Mouse (Mus musculus) midbrain, embryonic 13.5 days (tissue): ENCODE data around the gene 2010300C02Rik. TPM values are rescaled to one million over a fixed set of nuclear protein-coding genes. Genes with fewer than 3 reads are reported as not detected.
"Not testable (repeated sequence)": the region's sequence is repeated elsewhere in the genome, so short reads cannot be mapped to it uniquely, and the experiment has no call there.

Experiments used
- ATAC-seq: fragments of 200-750 bp; cut with Nextera tagmentation; 2 replicates; pipeline ENCODE4 v1.8.0; 2017; ENCODE audit warnings: mild to moderate bottlenecking, moderate TSS enrichment, moderate library complexity
- H3K27ac ChIP-seq: fragments of 300-500 bp; sonication (generic); 2 replicates; pipeline ENCODE4 v1.5.1; 2015; ENCODE audit warnings: inconsistent platforms, mild to moderate bottlenecking, moderate library complexity
- H3K27me3 ChIP-seq: fragments of 300-500 bp; sonication (generic); 2 replicates; pipeline ENCODE4 v1.6.1; 2015; ENCODE audit warnings: mild to moderate bottlenecking, inconsistent platforms
- H3K36me3 ChIP-seq: fragments of 300-500 bp; sonication (generic); 2 replicates; pipeline ENCODE4 v1.6.1; 2015; ENCODE audit warnings: mild to moderate bottlenecking, inconsistent platforms
- H3K4me1 ChIP-seq: fragments of 300-500 bp; sonication (generic); replicated peaks from 2 replicates; pipeline ENCODE4 v1.6.1; 2015; ENCODE audit warnings: inconsistent platforms
- H3K4me2 ChIP-seq: fragments of 300-500 bp; sonication (generic); replicated peaks from 2 replicates; pipeline ENCODE4 v1.6.1; 2015; ENCODE audit warnings: moderate library complexity, mild to moderate bottlenecking, inconsistent platforms
- H3K4me3 ChIP-seq: fragments of 300-500 bp; sonication (generic); replicated peaks from 2 replicates; pipeline ENCODE4 v1.5.1; 2015; ENCODE audit warnings: mild to moderate bottlenecking, inconsistent platforms
- H3K9ac ChIP-seq: fragments of 300-500 bp; sonication (generic); replicated peaks from 2 replicates; pipeline ENCODE4 v1.6.1; 2015; ENCODE audit warnings: mild to moderate bottlenecking, inconsistent platforms
- H3K9me3 ChIP-seq: fragments of 300-500 bp; sonication (generic); 2 replicates; pipeline ENCODE4 v1.6.1; 2016; ENCODE audit warnings: mild to moderate bottlenecking, inconsistent platforms
- WGBS: fragments of 180-500 bp; shearing (Covaris S2); methylation state at CpG from one replicate; pipeline ENCODE4 v1.1.7; 2015; 5-methylcytosine and 5-hydroxymethylcytosine counted together
- polyA plus RNA-seq: library from polyadenylated mRNA; unstranded; fragments of >200 nt; fragmentation: Nextera tagmentation; extraction: Ambion mirVana; gene quantifications from 2 replicates; pipeline ENCODE4 v1.2.1, GENCODE M21; 2015

2010300C02Rik gene
- polyA plus RNA-seq, 1 experiment from 2014 or later = 0.83 TPM

DNA sequence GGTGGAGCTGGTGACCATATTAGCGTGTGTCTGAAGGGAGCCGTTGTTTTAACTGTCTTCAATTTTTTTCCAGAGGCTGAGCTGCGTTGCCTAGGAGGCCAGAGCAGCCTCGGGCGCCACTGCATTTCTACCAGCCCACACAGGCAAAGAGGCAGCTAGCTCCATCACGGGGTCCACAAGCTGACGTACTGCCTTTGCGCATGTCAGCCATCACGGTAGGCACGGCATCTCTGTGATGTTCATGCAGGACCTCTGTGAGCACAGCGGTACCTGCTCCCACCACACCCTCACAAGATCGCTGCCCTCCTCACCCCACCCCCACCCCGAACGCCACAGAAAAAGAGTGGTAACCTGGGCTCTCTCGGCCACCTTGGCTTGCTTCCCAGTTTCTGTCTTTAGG, 105.8 kb downstream of the 2010300C02Rik start:
- H3K4me2 ChIP-seq = no peak overlapping the region
- no peak overlapping the region for H3K4me3 ChIP-seq
- WGBS = 84% methylated on average over 15 of the region's 15 CpGs
- H3K27me3 ChIP-seq = no peaks in the 10 kb centered on the region
- no peak for ATAC-seq
- H3K4me1 ChIP-seq = 0 out of 2 replicates have a peak, but pooled peaks cover 4% of the 10 kb centered on the region
- no peak overlapping the region for H3K9ac ChIP-seq
- H3K9me3 ChIP-seq = no peaks in the 10 kb centered on the region
- no peaks in the 10 kb centered on the region for H3K36me3 ChIP-seq
- H3K27ac ChIP-seq = no peak overlapping the region

DNA sequence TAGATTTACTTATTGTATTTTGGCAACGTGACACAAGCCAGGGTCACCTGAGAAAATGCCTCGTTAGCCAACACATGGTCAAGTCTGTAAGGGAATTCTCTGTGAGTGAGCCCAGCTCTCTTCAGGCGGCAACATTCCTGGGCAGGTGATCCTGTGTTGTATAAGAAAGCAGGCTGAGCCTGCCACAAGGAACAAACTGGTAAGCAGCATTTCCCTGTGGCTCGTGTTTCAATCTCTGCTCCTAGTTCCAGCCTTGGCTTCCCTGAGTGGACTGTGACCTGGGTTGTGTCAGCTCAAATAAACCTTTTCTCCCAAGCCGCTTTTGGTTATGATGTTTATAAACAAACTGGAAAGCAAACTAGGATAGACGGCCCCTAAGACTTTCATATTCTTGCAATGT, 108.9 kb downstream of the 2010300C02Rik start:
- 85% methylated on average over 6 of the region's 6 CpGs for WGBS
- Histone ChIP-seq H3K36me3 (no peaks in the 10 kb centered on the region), H3K27me3 (no peaks in the 10 kb centered on the region), H3K9ac (no peak overlapping the region), H3K4me3 (no peak overlapping the region), H3K9me3 (no peaks in the 10 kb centered on the region), H3K4me2 (no peak overlapping the region), H3K4me1 (no peaks in the 10 kb centered on the region), H3K27ac (no peak overlapping the region)
- ATAC-seq = no peak

DNA sequence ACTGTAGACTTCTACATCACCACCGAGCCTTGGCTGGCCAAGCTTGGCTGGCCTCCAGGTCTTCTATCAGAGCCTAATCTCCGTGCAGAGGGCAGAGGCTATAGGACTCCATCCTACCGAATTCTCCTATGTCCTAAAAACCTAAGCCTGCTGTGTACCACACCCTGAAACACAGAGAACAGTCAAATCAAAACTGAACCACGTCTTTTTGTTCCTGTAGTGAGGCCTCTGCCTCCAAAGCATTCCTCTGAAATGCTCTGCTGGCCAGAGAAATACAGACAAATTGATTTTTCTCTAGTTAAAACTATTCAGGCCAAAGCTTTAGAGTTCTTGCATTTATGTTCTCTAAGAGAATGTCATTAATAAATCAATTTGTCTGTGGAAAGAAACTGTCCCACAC, 109.6 kb downstream of the 2010300C02Rik start:
- no peaks in the 10 kb centered on the region for H3K36me3 ChIP-seq
- no peak overlapping the region for H3K27ac ChIP-seq
- ATAC-seq = no peak
- WGBS = 81% methylated on average over 4 of the region's 4 CpGs
- H3K9me3 ChIP-seq = no peaks in the 10 kb centered on the region
- H3K4me2 ChIP-seq = no peak overlapping the region
- H3K4me1 ChIP-seq = no peaks in the 10 kb centered on the region
- H3K9ac ChIP-seq = no peak overlapping the region
- H3K4me3 ChIP-seq = no peak overlapping the region
- no peaks in the 10 kb centered on the region for H3K27me3 ChIP-seq

DNA sequence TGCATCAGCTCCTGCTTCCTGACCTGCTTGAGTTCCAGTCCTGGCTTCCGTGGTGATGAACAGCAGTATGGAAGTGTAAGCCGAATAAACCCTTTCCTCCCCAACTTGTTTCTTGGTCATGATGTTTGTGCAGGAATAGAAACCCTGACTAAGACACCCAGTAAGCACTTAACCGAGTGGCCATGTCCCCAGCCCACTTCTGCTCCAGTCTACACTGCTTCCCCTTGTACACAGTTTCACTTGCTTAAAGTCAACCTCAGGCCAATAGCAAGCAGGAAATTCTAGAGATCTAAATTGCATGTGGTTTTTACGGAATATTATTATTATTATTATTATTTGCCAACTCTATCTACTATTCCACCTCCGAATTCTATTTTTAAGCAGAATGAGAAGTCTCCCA, 114.2 kb downstream of the 2010300C02Rik start:
- not testable (repeated sequence) for H3K36me3 ChIP-seq, ATAC-seq, H3K4me3 ChIP-seq, H3K4me2 ChIP-seq, H3K27me3 ChIP-seq, H3K9me3 ChIP-seq, H3K9ac ChIP-seq, H3K27ac ChIP-seq, H3K4me1 ChIP-seq
- WGBS = 90% methylated on average over 4 of the region's 5 CpGs

DNA sequence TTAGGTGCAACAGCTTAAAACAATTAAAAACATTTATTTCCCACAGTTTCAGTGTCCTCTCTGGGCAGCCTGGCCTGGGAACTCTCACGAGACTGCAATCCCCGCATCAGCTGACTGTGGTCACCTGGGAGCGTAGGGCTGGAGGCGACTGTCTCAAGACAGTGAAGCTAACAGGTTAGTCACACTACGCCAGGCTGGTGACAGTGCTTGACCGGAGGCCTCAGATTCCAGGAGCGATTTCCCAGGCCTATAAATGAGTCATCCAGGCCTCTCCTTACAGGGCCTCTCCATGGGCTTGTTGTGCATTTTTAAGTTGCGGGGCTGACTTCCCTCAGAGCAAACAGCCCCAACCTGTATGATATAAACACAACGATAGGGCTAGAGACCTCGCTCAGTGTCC, 116.7 kb downstream of the 2010300C02Rik start:
- no peaks in the 10 kb centered on the region for H3K9me3 ChIP-seq
- no peak for ATAC-seq
- H3K4me3 ChIP-seq = no peak overlapping the region
- H3K27me3 ChIP-seq = no peaks in the 10 kb centered on the region
- H3K27ac ChIP-seq = no peak overlapping the region
- whole genome bisulfite sequencing = 92% methylated on average over 10 of the region's 10 CpGs
- no peaks in the 10 kb centered on the region for H3K4me1 ChIP-seq
- H3K4me2 ChIP-seq = no peak overlapping the region
- no peaks in the 10 kb centered on the region for H3K36me3 ChIP-seq
- H3K9ac ChIP-seq = no peak overlapping the region

- ATAC-seq = no peak
- H3K36me3 ChIP-seq = no peaks in the 10 kb centered on the region
- no peaks in the 10 kb centered on the region for H3K4me1 ChIP-seq
- no peaks in the 10 kb centered on the region for H3K9me3 ChIP-seq
- no peak overlapping the region for H3K27ac ChIP-seq
- H3K9ac ChIP-seq = no peak overlapping the region
- WGBS = 90% methylated on average over 4 of the region's 4 CpGs
- H3K27me3 ChIP-seq = no peaks in the 10 kb centered on the region
- H3K4me3 ChIP-seq = no peak overlapping the region
- H3K4me2 ChIP-seq = no peak overlapping the region
Observed at GRCm38 (mm10) chr1:37602268-37602667, 117.6 kb downstream of the 2010300C02Rik start.

DNA sequence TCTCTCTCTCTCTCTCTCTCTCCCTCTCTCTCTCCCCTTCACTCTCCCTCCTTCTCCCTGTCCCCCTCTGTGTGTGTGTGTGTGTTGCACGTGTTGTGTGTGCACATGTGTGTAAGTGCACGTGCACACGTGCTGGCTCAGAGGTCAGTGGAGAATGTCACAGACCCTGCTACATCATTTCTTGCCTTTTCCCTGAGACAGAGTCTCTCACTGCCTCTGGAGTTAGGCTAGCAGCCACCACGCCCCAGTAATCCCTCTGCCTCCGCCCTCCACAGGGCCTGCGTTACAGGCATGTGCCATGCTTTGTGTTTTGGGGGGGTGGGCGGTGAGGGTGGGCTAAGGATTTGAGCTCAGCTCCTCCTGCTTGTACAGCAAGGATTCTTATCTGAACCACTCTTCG, 118.4 kb downstream of the 2010300C02Rik start:
- no peaks in the 10 kb centered on the region for H3K27me3 ChIP-seq
- WGBS = 75% methylated on average over 8 of the region's 8 CpGs

DNA sequence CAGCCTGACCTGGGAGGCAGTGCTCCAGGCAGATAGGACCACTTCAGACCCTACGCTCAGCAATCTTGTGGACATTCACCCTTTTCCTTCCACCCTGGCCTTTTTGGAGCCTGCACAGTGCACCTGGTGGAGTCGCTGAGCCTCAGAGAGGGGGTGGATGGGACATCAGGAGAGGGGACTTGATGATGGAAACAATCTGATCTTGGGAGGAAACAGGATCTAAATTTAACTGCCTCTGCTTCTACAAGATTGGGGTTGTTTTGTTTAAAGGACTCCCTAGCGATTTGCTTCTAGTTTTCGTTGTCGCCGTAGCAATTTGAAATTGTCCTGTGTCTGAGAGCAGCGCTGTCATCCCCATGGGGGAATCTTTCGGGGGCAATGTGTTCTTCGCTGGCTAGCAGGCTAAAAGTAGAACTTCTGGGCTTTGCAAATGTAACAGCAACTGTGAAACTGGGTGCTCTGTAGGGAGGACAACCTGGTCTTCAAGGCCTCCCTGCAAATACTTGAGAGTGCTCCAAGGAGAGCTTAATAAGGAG, 119.2 kb downstream of the 2010300C02Rik start:
- no peak overlapping the region for H3K4me2 ChIP-seq
- no peak for ATAC-seq
- H3K4me3 ChIP-seq = no peak overlapping the region
- no peaks in the 10 kb centered on the region for H3K27me3 ChIP-seq
- WGBS = 83% methylated on average over 9 of the region's 9 CpGs
- no peak overlapping the region for H3K27ac ChIP-seq
- H3K9ac ChIP-seq = no peak overlapping the region
- no peaks in the 10 kb centered on the region for H3K4me1 ChIP-seq
- H3K36me3 ChIP-seq = no peaks in the 10 kb centered on the region
- H3K9me3 ChIP-seq = no peaks in the 10 kb centered on the region

More for the DNA sequence above, 118.4 kb downstream of the 2010300C02Rik start:
- no peak overlapping the region for H3K9ac ChIP-seq
- H3K4me2 ChIP-seq = no peak overlapping the region
- ATAC-seq = no peak
- no peaks in the 10 kb centered on the region for H3K9me3 ChIP-seq
- no peaks in the 10 kb centered on the region for H3K4me1 ChIP-seq
- H3K27ac ChIP-seq = no peak overlapping the region
- no peak overlapping the region for H3K4me3 ChIP-seq
- no peaks in the 10 kb centered on the region for H3K36me3 ChIP-seq

DNA sequence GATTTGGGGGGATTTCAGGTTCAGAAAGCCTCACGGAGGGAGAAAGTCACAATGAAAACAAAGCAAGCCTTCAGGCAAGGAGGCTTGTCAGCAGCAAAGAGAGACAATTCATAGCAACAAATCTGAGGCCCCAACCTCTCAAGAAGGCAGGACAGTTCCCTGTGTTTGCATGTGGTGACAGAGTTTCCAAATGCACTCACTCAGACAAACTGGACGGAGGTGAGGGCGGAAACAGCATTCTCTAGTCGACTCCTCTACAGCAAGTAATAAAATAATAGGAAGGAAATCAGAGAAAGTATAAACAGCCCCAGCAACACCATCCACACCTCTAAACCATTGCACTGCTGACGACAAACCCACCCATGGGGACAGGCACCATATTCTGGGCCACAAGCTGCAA, 120.9 kb downstream of the 2010300C02Rik start:
- no peaks in the 10 kb centered on the region for H3K27me3 ChIP-seq
- no peaks in the 10 kb centered on the region for H3K4me1 ChIP-seq
- no peak for ATAC-seq
- H3K4me2 ChIP-seq = no peak overlapping the region
- no peaks in the 10 kb centered on the region for H3K36me3 ChIP-seq
- H3K9ac ChIP-seq = no peak overlapping the region
- 80% methylated on average over 5 of the region's 5 CpGs for WGBS
- no peak overlapping the region for H3K4me3 ChIP-seq
- H3K27ac ChIP-seq = no peak overlapping the region
- H3K9me3 ChIP-seq = no peaks in the 10 kb centered on the region

- H3K9me3 ChIP-seq, H3K4me3 ChIP-seq, H3K9ac ChIP-seq, H3K36me3 ChIP-seq, H3K4me2 ChIP-seq, H3K27ac ChIP-seq, ATAC-seq, H3K27me3 ChIP-seq, H3K4me1 ChIP-seq: not testable (repeated sequence)
- WGBS = 92% methylated on average over 3 of the region's 3 CpGs
Observed at GRCm38 (mm10) chr1:37594812-37595211, 125.1 kb downstream of the 2010300C02Rik start.

DNA sequence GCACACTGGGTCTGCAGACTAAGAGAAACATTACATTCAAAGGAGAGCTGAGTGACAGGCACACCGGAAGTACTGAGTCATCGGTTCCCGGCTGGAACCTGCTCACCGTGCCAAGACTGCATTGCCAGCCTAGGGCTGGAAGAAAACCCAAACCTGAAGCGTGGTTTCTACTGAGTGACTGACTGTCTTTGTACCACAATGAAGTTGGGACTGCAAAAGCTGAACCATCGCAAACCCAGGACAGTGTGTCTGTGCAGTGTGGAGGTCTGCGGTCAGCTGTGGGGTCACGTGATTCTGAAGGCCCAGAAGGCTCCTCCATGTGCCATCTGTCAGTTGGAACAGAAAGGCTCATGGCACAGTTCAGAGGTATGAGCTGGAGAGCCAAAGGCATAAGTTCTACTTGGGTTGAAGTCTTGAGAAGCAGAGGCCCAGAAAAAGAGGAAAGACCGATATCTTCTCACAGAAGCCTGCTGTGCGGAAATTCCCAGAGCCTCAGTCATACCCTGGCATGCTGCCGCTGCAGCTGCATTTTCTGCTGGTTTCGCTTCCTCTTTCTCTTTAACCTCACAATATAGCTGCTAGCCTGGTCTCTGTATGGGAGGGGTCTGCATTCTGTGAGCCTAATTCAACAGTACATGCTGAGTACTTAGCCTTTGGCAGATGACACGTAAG, 133.9 kb downstream of the 2010300C02Rik start:
- H3K4me3 ChIP-seq = no peak overlapping the region
- H3K36me3 ChIP-seq = no peaks in the 10 kb centered on the region
- no peaks in the 10 kb centered on the region for H3K27me3 ChIP-seq
- no peaks in the 10 kb centered on the region for H3K4me1 ChIP-seq
- no peak for ATAC-seq
- WGBS = 91% methylated on average over 13 of the region's 13 CpGs
- H3K9me3 ChIP-seq = no peaks in the 10 kb centered on the region
- no peak overlapping the region for H3K9ac ChIP-seq
- no peak overlapping the region for H3K27ac ChIP-seq
- H3K4me2 ChIP-seq = no peak overlapping the region

GRCm38 (mm10) chr1:37583795-37584464, 136.0 kb downstream of the 2010300C02Rik start:
- H3K4me3 ChIP-seq = no peak overlapping the region
- H3K27me3 ChIP-seq = no peaks in the 10 kb centered on the region
- H3K9me3 ChIP-seq = no peaks in the 10 kb centered on the region
- ATAC-seq = no peak
- no peak overlapping the region for H3K27ac ChIP-seq
- H3K4me1 ChIP-seq = no peaks in the 10 kb centered on the region
- no peaks in the 10 kb centered on the region for H3K36me3 ChIP-seq
- 78% methylated on average over 9 of the region's 9 CpGs for WGBS
- H3K9ac ChIP-seq = no peak overlapping the region
- no peak overlapping the region for H3K4me2 ChIP-seq
